ENCODE assay signal across 7 mouse cellular contexts in the genomic region with DNA sequence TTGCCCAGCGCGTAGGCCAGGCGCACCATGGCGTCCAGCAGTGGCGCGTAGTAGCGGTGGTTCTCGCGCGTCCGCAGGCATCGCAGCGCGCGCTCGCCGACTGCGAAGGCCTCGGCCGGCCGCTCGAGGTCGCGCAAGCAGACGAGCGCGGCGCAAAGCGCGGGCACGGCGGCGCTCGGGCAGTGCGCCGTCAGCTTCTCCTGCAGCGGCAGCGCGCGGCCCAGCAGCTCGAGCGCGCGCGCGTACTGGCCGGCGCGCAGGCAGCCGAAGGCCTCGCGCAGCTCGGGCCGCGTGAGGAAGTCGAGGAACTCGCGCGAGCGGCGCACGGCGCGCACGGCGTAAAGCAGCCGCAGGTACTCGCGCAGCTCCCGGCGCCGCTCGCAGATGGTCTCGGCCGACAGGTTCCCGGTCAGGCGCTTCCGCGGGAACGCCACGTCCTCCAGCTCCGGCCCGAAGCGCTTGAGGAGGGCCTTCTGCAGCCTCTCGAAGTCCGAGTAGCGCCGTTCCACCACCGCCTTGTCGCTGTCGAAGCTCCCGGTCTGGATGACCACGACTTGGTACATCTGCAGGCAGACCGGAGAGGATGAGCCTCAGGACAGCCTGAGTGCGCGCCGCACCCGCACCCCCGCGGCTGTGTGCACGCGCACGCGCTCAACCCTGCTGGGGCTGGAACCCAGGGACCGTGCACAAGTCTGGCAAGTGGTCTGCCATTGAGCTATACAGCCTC. TPM values are rescaled to one million over a fixed set of nuclear protein-coding genes. Genes with fewer than 3 reads are reported as not detected.
DNase-seq lines count a peak whose midpoint lies in the region; ATAC-seq and TF ChIP-seq lines count a peak whose summit lies in the region.

No protein-coding gene starts in this region.

- H3K9me3 ChIP-seq in embryonic facial prominence, embryonic 10.5 days: no peaks in the 10 kb centered on the region
- H3K9me3 ChIP-seq in midbrain, embryonic 13.5 days: no peaks in the 10 kb centered on the region
- no peaks in the 10 kb centered on the region for H3K9me3 ChIP-seq in stomach, embryonic 14.5 days (ENCODE audit: control insufficient read depth, low read depth, low read length)

- intact Hi-C loops in left cerebral cortex, postnatal 4 days (cut with DNase I): loop anchor here (5.0 kb wide), 1 partner anchor 70 kb away; the partner anchor contains the start of gene Cyld

- peaks cover 14% of the 10 kb centered on the region for H3K4me1 ChIP-seq in embryonic facial prominence, embryonic 10.5 days
- H3K4me1 ChIP-seq in midbrain, embryonic 13.5 days (replicated peaks): peaks cover 17% of the 10 kb centered on the region
- H3K4me1 ChIP-seq in stomach, embryonic 14.5 days (ENCODE audit: control insufficient read depth, insufficient read depth, low read length): no peaks in the 10 kb centered on the region

- no peak for TF ChIP-seq CTCF in brain, embryonic 14.5 days (IDR thresholded peaks at IDR 0.05; ENCODE audit: borderline replicate concordance, extremely low read depth, insufficient read depth, insufficient read length)

- no peaks in the 10 kb centered on the region for H3K36me3 ChIP-seq in embryonic facial prominence, embryonic 10.5 days (replicated peaks)
- no peaks in the 10 kb centered on the region for H3K36me3 ChIP-seq in midbrain, embryonic 13.5 days
- H3K36me3 ChIP-seq in stomach, embryonic 14.5 days (ENCODE audit: control insufficient read depth, insufficient read depth, low read length): no peaks in the 10 kb centered on the region

- TF ChIP-seq POLR2A in brain, embryonic 14.5 days (IDR thresholded peaks at IDR 0.05; ENCODE audit: borderline replicate concordance, extremely low read depth, insufficient read depth, insufficient read length, poor library complexity, severe bottlenecking): peak; percentile 87

- H3K4me3 ChIP-seq in embryonic facial prominence, embryonic 10.5 days: peak overlapping the region; percentile 72
- peak overlapping the region; percentile 44 for H3K4me3 ChIP-seq in midbrain, embryonic 13.5 days (replicated peaks)
- H3K4me3 ChIP-seq in stomach, embryonic 14.5 days (ENCODE audit: low read depth, low read length): peak overlapping the region; percentile 42

- peak overlapping the region; percentile 85 for H3K27ac ChIP-seq in embryonic facial prominence, embryonic 10.5 days (replicated peaks)
- H3K27ac ChIP-seq in midbrain, embryonic 13.5 days: peak overlapping the region; percentile 63
- H3K27ac ChIP-seq in stomach, embryonic 14.5 days (ENCODE audit: low read length): no peak overlapping the region

- ATAC-seq in midbrain, embryonic 13.5 days: peak; percentile 85
- ATAC-seq in stomach, embryonic 14.5 days (ENCODE audit: insufficient number of reproducible peaks, insufficient read depth, low FRiP score, low read depth): peak; percentile 81

- peaks cover 81% of the 10 kb centered on the region for H3K27me3 ChIP-seq in embryonic facial prominence, embryonic 10.5 days (replicated peaks; ENCODE audit: low read depth, poor library complexity, severe bottlenecking)
- peaks cover 47% of the 10 kb centered on the region for H3K27me3 ChIP-seq in midbrain, embryonic 13.5 days
- 0 out of 2 replicates have a peak, but pooled peaks cover 9% of the 10 kb centered on the region for H3K27me3 ChIP-seq in stomach, embryonic 14.5 days (ENCODE audit: control insufficient read depth, insufficient read depth, low read length)

- peak overlapping the region; percentile 61 for H3K9ac ChIP-seq in midbrain, embryonic 13.5 days (replicated peaks)
- H3K9ac ChIP-seq in stomach, embryonic 14.5 days (replicated peaks; ENCODE audit: low read depth, low read length): peak overlapping the region; percentile 45; the same call in 1 of the 2 replicates

- peak; percentile 96 for DNase-seq in brain, embryonic 14.5 days (ENCODE audit: low read depth)
- peak; percentile 87 for DNase-seq in embryonic facial prominence, embryonic 10.5 days (ENCODE audit: low spot score)
- peak; percentile 98 for DNase-seq in heart, adult 11 months
- peak; percentile 62 for DNase-seq in kidney, adult 11 months
- DNase-seq in left cerebral cortex, postnatal 4 days: peak; percentile 80

- peak overlapping the region; percentile 73 for H3K4me2 ChIP-seq in midbrain, embryonic 13.5 days (replicated peaks)
- H3K4me2 ChIP-seq in stomach, embryonic 14.5 days (replicated peaks; ENCODE audit: low read depth, low read length): peak overlapping the region; percentile 78

- WGBS in embryonic facial prominence, embryonic 10.5 days: under 1% methylated on average over 105 of the region's 105 CpGs
- under 1% methylated on average over 99 of the region's 105 CpGs for WGBS in midbrain, embryonic 13.5 days
- under 1% methylated on average over 105 of the region's 105 CpGs for WGBS in stomach, embryonic 14.5 days

RNA-seq across cellular contexts. Expression of gene Snx20, which starts 8.5 kb away (rescaled TPM):
- 0.78 and 0.92 TPM in 2 replicates for polyA plus RNA-seq in brain, embryonic 14.5 days (2012; rRNA removed)
- polyA plus RNA-seq in embryonic facial prominence, embryonic 10.5 days (2016; fragmentation: Nextera tagmentation; extraction: Ambion mirVana): 0.65 and 0.73 TPM in 2 replicates
- under 1 TPM; 0.84 to 0.89 TPM for total RNA-seq in left cerebral cortex, postnatal 4 days (2021)
- 0.90 and 1.1 TPM in 2 replicates for polyA plus RNA-seq in midbrain, embryonic 13.5 days (2015; fragmentation: Nextera tagmentation; extraction: Ambion mirVana)
- 1.2 and 2.4 TPM in 2 replicates for polyA plus RNA-seq in stomach, embryonic 14.5 days (2014; fragmentation: Nextera tagmentation; extraction: Ambion mirVana)

RNA-seq across cellular contexts. Expression of gene Nod2, which starts 19.7 kb away (rescaled TPM):
- polyA plus RNA-seq in brain, embryonic 14.5 days (2012; rRNA removed): 0.16 and 0.34 TPM in 2 replicates
- polyA plus RNA-seq in embryonic facial prominence, embryonic 10.5 days (2016; fragmentation: Nextera tagmentation; extraction: Ambion mirVana): 0.12 and 0.19 TPM in 2 replicates
- total RNA-seq in left cerebral cortex, postnatal 4 days (2021): under 1 TPM; 0.66 to 0.89 TPM
- 0.06 and 0.08 TPM in 2 replicates for polyA plus RNA-seq in midbrain, embryonic 13.5 days (2015; fragmentation: Nextera tagmentation; extraction: Ambion mirVana)
- polyA plus RNA-seq in stomach, embryonic 14.5 days (2014; fragmentation: Nextera tagmentation; extraction: Ambion mirVana): 0.13 and 0.25 TPM in 2 replicates
